Mouse (Mus musculus) brain, embryonic 14.5 days (tissue): Measurements from ENCODE around the gene Gpatch8. TPM values are rescaled to one million over a fixed set of nuclear protein-coding genes. Genes with fewer than 3 reads are reported as not detected.

ENCODE experiments used
- DNase-seq: peaks from one replicate; pipeline ENCODE4 v3.0.0-alpha.2; 2011; ENCODE audit warnings: low read depth
- CTCF ChIP-seq: fragments of 200-500 bp; IDR thresholded peaks from 2 replicates; pipeline ENCODE4 v1.5.1; 2012; ENCODE audit warnings: inconsistent platforms, mild to moderate bottlenecking, moderate library complexity, borderline replicate concordance; ENCODE audit not compliant: insufficient read depth, insufficient read length; ENCODE audit errors: extremely low read depth
- POLR2A ChIP-seq: fragments of 200-500 bp; IDR thresholded peaks from 2 replicates; pipeline ENCODE4 v1.6.1; 2012; ENCODE audit warnings: mild to moderate bottlenecking, inconsistent platforms, borderline replicate concordance; ENCODE audit not compliant: poor library complexity, insufficient read depth, insufficient read length, severe bottlenecking; ENCODE audit errors: extremely low read depth
- polyA plus RNA-seq: library from polyadenylated mRNA; depleted of rRNA; stranded (reverse); fragments of >200 nt; gene quantifications from 2 replicates; pipeline ENCODE4 v1.2.3, GENCODE M21; 2012

Gene Gpatch8
- polyA plus RNA-seq, 1 experiment: 58.4 TPM

DNA sequence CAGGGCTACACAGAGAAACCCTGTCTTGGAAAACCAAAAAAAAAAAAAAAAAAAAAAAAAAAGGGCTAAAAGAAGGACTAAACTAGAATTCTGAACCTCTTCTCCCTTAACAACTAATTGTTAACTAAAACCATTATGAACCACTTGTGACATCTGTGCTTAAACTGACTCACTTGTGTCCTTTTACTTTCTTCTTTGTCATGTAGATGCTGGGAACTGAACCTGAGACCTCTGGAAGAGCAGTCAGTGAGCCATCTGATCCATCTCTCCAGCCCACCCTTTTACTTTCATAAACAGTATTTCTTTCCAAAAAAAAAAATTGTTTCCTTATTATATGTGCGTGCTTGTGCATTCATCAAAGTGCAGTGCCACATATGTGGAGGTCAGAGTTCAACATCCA is 16.5 kb downstream of the Gpatch8 start:
- DNase-seq: no peak
- no peak for TF ChIP-seq POLR2A
- no peak for TF ChIP-seq CTCF

DNA sequence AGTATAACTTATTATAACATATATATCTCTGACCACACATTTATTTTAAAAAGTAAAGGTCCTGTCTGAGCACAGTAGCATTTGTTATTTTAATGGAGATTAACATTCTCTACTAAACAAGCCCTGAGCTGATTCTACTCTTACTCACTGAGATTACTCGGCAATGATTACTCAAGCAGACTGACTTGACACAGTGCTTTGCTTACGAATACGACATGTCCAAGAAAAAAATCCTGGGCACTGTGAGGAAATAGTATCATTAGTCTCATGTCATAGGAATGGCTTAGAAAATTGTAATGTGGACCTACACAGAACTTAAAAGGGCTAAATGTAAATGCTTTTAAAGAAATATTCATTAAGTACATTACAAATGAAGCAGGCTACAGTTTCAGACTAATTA is 20.0 kb downstream of the Gpatch8 start:
- DNase-seq: peak; percentile 55
- TF ChIP-seq POLR2A (no peak), CTCF (no peak)

DNA sequence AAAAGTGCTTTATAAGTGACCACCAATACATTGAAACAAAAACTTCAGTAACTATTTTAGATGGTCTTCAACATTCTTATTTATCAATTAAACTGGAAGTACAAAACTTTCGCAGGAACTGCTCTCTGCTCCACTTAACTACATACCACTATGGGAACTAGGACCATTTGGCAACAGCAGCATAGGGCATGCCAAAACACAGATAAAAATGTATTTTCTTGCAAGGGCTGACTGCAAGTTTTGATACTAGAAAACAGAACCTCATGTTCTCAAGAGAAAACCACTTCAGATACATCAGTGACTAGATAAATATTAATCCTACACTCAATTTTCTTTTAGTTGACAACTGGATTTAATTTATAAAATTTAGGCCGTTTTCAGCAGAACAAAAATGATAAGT is 22.1 kb downstream of the Gpatch8 start:
- DNase-seq: no peak
- no peak for TF ChIP-seq CTCF
- no peak for TF ChIP-seq POLR2A

DNA sequence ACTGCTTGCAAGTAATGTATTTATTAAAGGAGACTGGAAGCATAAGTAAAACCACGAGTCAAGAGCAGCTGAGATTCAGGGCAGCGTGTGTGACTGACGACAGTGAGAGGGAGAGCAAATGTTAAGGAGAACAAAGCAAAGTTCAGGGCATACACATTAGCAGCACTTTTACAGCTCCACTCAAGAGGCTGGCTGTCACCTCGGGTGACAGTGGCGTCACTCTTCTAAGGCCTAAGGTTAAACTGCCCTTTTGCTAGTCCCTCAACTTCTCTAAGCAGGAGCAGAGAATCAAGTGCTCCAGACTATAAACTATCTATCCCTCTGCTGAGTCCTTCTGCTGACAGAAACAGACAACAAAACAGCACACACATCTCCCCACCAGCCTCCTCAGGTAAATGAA is 24.8 kb downstream of the Gpatch8 start:
- DNase-seq: no peak
- TF ChIP-seq POLR2A (no peak), CTCF (no peak)

DNA sequence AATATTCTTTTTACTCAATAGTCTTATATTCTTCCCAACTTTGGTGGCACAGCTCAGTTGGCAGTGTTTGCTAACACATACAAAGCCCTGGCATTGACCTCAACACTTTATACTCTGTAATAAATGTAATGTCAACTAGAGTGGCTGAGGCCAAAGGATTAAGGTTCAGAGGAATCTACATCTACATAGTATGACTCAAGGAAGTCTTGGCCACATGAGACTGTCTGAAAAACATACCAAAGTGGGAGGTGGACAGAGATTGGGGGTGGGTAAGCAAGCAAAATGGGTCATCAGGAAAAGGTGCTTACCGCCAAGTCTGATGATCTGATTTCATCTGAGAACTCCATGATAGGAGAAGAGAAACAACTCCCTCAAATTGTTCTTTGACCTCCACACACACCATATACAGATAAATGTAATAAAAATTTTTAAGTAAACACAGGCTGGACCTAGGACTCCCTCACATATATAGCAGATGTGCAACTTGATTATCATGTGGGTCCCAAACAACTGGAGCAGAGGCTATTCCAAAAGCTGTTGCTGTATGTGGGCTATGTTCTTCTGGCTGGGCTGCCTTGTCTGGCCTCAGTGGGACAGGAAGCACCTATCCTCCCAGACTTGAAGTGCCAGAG is 41.3 kb downstream of the Gpatch8 start:
- TF ChIP-seq CTCF (no peak), POLR2A (no peak)

DNA sequence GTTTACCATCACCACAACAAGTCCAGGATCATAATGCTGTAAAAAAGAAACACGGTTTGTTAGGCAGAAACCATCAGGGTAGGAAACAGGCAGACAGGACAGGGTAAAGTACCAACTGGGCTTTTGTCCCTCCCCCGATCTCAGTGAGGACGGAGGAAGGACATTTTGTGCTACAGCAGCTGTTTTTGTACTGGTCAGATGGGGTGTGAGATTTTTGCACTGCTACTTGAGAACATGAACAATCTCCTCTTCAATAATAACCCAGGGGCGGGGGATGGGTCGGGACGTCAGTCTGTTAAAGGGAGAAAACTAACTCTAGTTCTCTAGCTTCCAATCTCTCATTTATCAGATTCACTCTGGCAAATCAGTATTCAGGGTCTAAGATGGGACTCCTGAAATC is 46.0 kb downstream of the Gpatch8 start:
- no peak for TF ChIP-seq CTCF
- TF ChIP-seq POLR2A: no peak
- peak; percentile 16 for DNase-seq

More for the DNA sequence above, 41.3 kb downstream of the Gpatch8 start:
- DNase-seq: no peak

DNA sequence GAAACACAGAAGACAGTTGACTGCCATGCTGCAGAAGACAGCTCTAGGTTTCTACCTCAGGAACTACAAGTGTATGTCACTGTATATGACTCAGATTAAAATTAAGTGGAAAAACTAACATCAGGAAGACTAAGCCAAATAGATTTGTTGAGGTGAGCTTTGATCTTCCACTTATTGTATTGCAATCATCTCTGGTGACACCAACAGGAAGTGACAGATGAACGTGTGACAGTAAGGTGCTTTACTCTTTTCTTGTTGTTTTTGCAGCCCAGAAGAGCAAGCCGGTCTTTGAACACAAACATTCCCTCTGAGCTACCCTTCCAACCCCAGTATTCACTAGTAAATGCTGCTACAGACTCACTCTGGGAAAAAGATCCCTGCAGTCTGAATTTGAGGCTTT is 59.5 kb downstream of the Gpatch8 start:
- no peak for TF ChIP-seq CTCF
- TF ChIP-seq POLR2A: no peak
- DNase-seq: no peak

DNA sequence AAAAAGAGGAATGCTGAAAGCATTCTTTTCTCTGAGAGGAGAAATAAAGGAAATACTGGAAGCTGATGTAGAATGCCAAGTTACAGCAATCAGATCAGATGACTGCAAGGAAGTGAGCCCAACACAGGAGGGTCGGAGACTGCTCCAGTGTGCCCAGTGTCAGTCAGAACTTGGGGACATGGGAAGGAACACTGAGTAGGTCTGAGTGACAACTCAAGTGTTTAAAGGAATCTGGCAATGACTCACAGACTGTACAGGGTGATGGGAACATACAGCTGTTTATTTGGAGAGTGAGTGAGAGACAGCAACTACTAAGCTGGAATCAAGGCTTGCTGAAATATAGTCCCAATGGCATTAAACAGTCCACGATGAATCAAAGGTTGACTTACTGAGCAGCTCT is 60.0 kb downstream of the Gpatch8 start:
- DNase-seq: no peak
- TF ChIP-seq POLR2A: no peak
- no peak for TF ChIP-seq CTCF

DNA sequence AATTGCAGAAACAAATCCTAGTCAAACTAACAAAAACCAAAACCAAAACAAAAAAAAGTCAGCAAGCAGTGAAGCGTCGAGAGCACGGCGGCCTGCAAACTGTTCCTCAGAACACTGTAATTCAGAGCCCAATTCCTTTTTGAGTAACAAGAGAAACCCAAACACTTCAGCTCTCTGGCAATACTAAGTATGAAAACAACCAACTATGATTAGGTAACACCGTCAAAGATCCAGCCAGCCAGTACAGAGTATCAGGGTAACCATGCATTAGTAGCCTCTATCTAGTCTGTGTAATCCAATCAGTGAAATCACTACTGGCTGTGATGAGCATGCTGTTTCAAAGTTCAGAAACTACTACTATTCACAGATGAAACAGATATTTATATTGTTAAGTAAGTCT is 60.5 kb downstream of the Gpatch8 start:
- no peak for DNase-seq
- no peak for TF ChIP-seq CTCF
- no peak for TF ChIP-seq POLR2A

DNA sequence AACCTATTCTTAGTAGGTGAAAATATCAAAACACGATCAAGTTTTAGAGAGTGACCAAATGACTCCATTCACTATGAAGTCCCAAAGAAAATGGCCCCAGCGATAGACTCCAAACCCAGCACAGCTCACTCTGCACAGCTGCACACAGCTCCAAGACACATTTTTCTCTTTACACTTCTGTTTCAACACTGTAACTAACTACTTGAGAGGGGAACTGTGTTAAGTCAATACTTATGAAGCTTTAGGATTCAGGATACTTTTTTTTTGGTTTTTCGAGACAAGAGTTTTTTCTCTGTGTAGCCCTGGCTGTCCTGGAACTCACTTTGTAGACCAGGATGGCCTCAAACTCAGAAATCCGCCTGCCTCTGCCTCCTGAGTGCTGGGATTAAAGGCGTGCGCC is 61.1 kb downstream of the Gpatch8 start:
- TF ChIP-seq POLR2A (no peak), CTCF (no peak)

DNA sequence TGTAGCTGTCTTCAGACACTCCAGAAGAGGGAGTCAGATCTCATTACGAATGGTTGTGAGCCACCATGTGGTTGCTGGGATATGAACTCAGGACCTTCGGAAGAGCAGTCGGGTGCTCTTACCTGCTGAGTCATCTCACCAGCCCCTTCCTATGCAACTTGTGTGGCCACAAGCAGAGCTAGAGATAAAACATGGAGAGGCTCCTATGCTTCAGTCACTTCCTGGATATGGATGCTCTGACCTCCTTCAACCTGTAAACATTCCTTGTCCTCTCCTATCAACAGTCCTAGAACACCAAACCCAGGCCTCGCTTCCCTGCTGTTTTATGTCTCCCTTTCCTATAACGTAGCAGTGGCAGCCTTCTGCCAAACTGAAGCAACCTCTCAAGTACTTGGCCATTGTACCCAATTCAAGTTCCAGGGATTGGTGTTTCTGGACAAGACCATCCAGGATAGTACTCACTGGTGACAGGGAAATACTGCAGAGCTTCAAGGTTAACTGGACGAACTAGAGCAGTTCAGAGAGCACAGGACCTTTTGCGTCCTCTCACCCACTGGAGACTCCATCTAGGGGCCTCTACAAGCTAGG is 62.0 kb downstream of the Gpatch8 start:
- no peak for DNase-seq
- TF ChIP-seq POLR2A: no peak
- no peak for TF ChIP-seq CTCF

More for the DNA sequence above, 61.1 kb downstream of the Gpatch8 start:
- DNase-seq: no peak

DNA sequence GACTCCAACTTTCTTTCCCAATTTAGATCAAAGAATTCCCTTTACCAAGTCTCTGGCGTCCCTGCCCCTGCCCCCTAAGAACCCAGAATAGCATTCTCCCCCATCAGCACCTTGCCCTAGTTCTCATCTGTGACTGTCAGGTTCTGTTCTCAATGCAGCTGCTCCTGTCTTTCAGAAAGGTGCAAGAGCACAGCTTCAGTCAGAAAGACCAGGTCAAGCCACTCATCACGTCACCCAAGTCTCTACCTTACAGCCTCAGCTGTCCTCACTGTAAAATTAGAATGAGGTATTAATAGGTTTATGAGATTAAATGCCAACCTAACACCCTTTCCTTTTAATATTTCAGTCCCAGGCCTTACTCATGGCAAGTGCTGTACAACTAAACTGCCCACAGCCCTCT is 63.0 kb downstream of the Gpatch8 start:
- DNase-seq: no peak
- TF ChIP-seq CTCF (no peak), POLR2A (no peak)

DNA sequence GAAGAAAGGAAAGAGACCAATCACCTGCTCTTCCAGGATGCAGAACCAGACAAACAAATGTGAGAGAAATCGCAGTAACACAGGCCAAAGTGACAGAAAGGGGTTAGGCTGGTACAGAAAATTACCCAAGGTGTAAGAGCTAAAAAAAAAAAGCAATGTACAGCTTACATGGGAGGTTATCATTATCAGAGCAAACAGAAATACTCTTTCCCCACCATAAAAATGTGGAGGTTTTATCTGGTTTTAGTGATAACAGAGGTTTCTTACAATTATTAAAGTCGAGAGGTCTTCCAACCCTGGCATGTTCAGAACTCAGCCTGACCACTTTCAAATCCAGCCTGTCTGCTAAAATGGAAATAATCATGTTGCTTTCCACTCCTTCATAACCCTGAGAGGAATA is 68.3 kb downstream of the Gpatch8 start:
- no peak for DNase-seq
- TF ChIP-seq CTCF (no peak), POLR2A (no peak)

DNA sequence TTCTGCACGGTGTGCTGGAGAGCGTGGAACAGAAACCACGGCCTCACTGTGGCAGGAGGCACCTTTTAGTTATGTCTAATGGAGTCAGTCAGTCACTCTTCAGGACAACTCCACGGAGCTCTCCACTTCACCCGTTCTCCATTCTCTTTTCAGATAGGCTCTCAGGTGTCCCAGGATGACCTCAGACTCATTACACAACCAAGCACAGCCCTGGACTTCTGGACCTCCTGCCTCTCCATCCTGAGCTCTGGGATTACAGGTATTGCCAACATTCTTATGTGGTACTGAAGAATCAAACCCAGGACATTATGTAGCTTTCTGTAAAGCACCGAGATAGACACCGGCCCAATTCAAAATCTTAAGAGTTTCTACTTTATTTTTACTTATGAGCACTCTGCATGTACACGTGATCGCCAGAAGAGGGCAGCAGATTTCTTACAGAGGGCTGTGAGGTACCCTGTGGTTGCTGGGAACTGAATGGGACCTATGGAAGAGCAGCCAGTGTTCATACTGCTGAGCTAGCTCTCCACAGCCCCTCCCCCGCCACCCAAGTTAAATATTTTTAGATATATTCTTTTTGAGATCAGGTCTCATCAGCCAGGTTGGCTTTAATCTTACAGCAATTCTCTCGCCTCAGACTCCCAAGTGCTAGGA is 69.3 kb downstream of the Gpatch8 start:
- TF ChIP-seq CTCF: peak; percentile 72; the same call in 1 of the 2 replicates
- no peak for TF ChIP-seq POLR2A
- peak; percentile 92 for DNase-seq
